Mouse (Mus musculus) lung, embryonic 16.5 days (tissue): Measurements from ENCODE around the gene Ankrd22. TPM values are rescaled to one million over a fixed set of nuclear protein-coding genes. Genes with fewer than 3 reads are reported as not detected.
"Not testable (repeated sequence)": the region's sequence is repeated elsewhere in the genome, so short reads cannot be mapped to it uniquely, and the experiment has no call there.

Experiments
- ATAC-seq: fragments of 200-750 bp; cut with Nextera tagmentation; 2 replicates; pipeline ENCODE4 v1.8.0; 2017; ENCODE audit warnings: low read depth, mild to moderate bottlenecking, moderate library complexity
- H3K27ac ChIP-seq: fragments of 300-500 bp; sonication (generic); 2 replicates; pipeline ENCODE4 v1.5.1; 2014; ENCODE audit warnings: mild to moderate bottlenecking, control low read depth, low read length
- H3K27me3 ChIP-seq: fragments of 300-500 bp; sonication (generic); 2 replicates; pipeline ENCODE4 v1.6.1; 2014; ENCODE audit warnings: low read depth, low read length, mixed read lengths; ENCODE audit not compliant: control insufficient read depth, insufficient read depth
- H3K36me3 ChIP-seq: fragments of 300-500 bp; sonication (generic); 2 replicates; pipeline ENCODE4 v1.6.1; 2014; ENCODE audit warnings: low read length; ENCODE audit not compliant: control insufficient read depth, insufficient read depth
- H3K4me1 ChIP-seq: fragments of 300-500 bp; sonication (generic); replicated peaks from 2 replicates; pipeline ENCODE4 v1.6.1; 2014; ENCODE audit warnings: low read length, mixed read lengths; ENCODE audit not compliant: control insufficient read depth, insufficient read depth
- H3K4me2 ChIP-seq: fragments of 300-500 bp; sonication (generic); 2 replicates; pipeline ENCODE4 v1.6.1; 2014; ENCODE audit warnings: low read depth, low read length, control low read depth
- H3K4me3 ChIP-seq: fragments of 300-500 bp; sonication (generic); 2 replicates; pipeline ENCODE4 v1.5.1; 2014; ENCODE audit warnings: mild to moderate bottlenecking, low read length, control low read depth
- H3K9ac ChIP-seq: fragments of 300-500 bp; sonication (generic); 2 replicates; pipeline ENCODE4 v1.6.1; 2014; ENCODE audit warnings: low read length, control low read depth
- H3K9me3 ChIP-seq: fragments of 300-500 bp; sonication (generic); 2 replicates; pipeline ENCODE4 v1.6.1; 2016; ENCODE audit warnings: low read length; ENCODE audit not compliant: control insufficient read depth
- WGBS: fragments of 180-500 bp; shearing (Covaris S2); extraction: QIAGEN DNeasy Blood & Tissue Kit; methylation state at CpG from one replicate; pipeline ENCODE4 v1.1.7; 2014; 5-methylcytosine and 5-hydroxymethylcytosine counted together
- polyA plus RNA-seq: library from polyadenylated mRNA; unstranded; fragments of >200 nt; fragmentation: Nextera tagmentation; extraction: Ambion mirVana; gene quantifications from 2 replicates; pipeline ENCODE4 v1.2.1, GENCODE M21; 2015

Ankrd22 gene
- 0.14 and 0.15 TPM in 2 replicates for polyA plus RNA-seq

DNA sequence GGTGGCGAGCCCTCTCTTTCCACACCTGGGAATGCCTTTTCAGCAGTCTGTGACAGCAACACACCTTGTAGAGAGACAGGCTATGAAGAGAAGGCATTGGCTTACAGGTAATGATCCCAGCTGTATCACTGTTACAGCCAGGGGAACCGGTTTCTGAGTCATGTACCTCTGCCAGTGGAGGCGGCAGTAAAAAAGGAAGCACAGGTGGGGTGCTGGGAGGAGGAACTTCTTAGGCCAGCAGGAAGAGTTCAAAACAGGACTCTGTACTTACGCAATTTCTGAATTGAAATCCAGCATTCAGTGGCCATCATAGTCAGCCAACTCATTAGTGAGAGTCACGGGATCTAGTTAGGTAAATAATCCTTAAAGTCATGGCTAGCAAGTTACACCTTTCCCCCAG is at the start of gene Ankrd22:
Ankrd22 (minus strand) TSS at position 163 of the 400 bp plus-strand sequence.
- H3K27me3 ChIP-seq, result no peaks in the 10 kb centered on the region
- H3K9ac ChIP-seq, result no peak within 1 kb of the TSS
- WGBS, result 60% methylated on average over 5 of the region's 5 CpGs
- ATAC-seq, result peak; percentile 41
- no peak within 1 kb of the TSS for H3K4me2 ChIP-seq
- no peaks in the 10 kb centered on the region for H3K4me1 ChIP-seq
- H3K36me3 ChIP-seq, result no peaks in the 10 kb centered on the region
- H3K4me3 ChIP-seq, result no peak within 1 kb of the TSS
- no peaks in the 10 kb centered on the region for H3K9me3 ChIP-seq
- no peak within 1 kb of the TSS for H3K27ac ChIP-seq

GRCm38 (mm10) chr19:34214136-34214535 is 48.3 kb upstream of the Ankrd22 start:
- H3K36me3 ChIP-seq, result no peaks in the 10 kb centered on the region
- no peak for ATAC-seq
- no peaks in the 10 kb centered on the region for H3K9me3 ChIP-seq
- H3K4me2 ChIP-seq, result no peak overlapping the region
- H3K4me1 ChIP-seq, result peaks cover 10% of the 10 kb centered on the region
- H3K27ac ChIP-seq, result no peak overlapping the region
- H3K9ac ChIP-seq, result no peak overlapping the region
- no peaks in the 10 kb centered on the region for H3K27me3 ChIP-seq
- WGBS, result 52% methylated on average over 4 of the region's 4 CpGs
- no peak overlapping the region for H3K4me3 ChIP-seq

DNA sequence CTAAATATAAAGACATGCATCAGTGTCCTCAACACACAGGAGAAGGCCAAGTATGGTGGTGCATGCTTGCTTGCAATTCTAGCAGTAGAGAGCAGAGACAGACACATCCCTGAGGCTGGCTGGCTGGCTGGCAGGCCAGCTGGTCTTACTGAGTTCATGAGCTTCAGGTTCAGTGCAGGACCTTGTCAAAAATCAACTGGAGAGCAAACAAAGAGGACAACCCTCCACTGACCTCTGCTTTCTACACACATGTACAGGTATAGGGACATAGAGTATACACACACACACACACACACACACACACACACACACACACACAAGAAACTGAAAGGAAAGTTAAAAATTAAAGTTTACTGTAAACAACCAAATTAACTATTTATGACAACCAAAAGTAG is 47.4 kb upstream of the Ankrd22 start:
- Histone ChIP-seq H3K9me3 (no peaks in the 10 kb centered on the region), H3K9ac (no peak overlapping the region), H3K4me2 (no peak overlapping the region), H3K27ac (no peak overlapping the region), H3K4me1 (peaks cover 10% of the 10 kb centered on the region), H3K27me3 (no peaks in the 10 kb centered on the region), H3K4me3 (no peak overlapping the region), H3K36me3 (no peaks in the 10 kb centered on the region)
- peak; percentile 45; the same call in 1 of the 2 replicates for ATAC-seq

DNA sequence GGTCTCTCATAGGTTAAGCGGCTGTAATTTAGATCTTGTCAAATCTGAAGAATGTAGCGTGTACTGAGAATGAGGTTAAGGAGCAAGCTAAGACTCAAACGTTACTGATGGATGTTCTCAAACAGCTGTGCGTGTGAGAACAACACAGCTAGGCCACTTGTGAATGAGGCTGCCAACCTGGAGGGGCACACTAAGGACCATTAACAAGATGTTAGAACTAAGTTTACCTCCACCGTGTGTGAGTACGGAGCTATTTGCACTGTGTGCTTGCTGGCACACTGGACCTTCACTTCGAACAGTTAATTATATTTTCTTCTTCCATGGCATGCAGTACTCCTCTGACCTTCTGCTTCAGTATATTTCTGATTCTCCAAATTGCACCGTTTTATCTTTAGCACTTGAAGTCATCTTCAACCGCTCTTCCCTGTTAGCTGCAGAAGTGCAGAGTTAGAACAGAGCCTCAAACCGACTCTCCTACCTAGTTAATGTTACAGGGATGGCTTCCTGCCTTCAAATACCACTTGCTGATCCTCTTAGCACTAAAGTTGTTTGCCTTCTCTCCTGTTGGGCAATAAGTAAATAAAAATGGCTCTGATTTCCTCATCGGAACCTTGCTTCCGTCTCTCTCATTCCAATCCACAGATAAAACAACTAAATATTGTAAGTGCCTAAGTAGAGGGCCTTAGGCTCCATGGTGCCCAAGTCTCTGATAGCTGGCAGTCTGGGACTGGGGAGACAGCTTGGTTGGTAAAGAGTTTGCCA is 46.8 kb upstream of the Ankrd22 start:
- Histone ChIP-seq H3K4me2 (peak overlapping the region; percentile 18; the same call in 1 of the 2 replicates), H3K36me3 (no peaks in the 10 kb centered on the region), H3K4me1 (peaks cover 10% of the 10 kb centered on the region), H3K27me3 (no peaks in the 10 kb centered on the region), H3K4me3 (no peak overlapping the region), H3K9me3 (no peaks in the 10 kb centered on the region), H3K9ac (no peak overlapping the region), H3K27ac (no peak overlapping the region)
- ATAC-seq, result peak; percentile 81
- 55% methylated on average over 12 of the region's 12 CpGs for WGBS

- Histone ChIP-seq H3K27ac (no peak overlapping the region), H3K4me2 (no peak overlapping the region), H3K4me3 (no peak overlapping the region), H3K36me3 (no peaks in the 10 kb centered on the region), H3K9me3 (no peaks in the 10 kb centered on the region), H3K27me3 (no peaks in the 10 kb centered on the region), H3K9ac (no peak overlapping the region), H3K4me1 (peaks cover 12% of the 10 kb centered on the region)
- ATAC-seq, result no peak
- WGBS, result 36% methylated on average over 2 of the region's 2 CpGs
These were observed 45.0 kb upstream of the Ankrd22 start for GRCm38 (mm10) chr19:34210841-34211240.

DNA sequence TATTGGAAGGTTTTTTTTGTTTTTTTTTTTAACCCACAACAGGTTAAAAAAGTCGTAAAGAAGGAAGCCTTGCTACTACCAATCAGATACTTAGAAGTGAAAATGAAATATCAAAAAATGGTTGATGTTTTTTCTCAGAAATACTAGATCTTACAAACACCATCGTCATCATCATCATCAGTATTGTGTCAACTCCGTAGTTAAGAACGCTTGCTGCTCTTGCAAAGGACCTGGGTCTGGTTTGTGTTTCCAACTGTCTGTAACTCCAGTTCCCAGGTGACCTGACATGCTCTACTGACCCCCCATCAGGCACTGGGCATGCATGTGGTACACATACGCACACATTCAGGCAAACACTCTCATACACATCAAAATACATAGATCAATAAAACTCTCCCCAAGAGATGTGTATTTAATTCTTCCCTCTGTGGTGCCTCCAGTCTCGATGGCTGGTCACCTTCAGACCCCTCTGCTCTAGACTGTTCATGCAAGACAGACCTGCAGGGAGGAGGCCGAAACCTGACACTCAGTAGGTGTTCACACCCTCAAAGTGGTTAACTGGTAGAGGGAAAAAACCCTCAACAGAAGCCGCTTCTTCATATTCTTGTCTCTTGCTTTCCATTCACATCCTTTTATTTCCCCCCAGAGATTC is 44.2 kb upstream of the Ankrd22 start:
- WGBS, result 81% methylated on average over 8 of the region's 8 CpGs

DNA sequence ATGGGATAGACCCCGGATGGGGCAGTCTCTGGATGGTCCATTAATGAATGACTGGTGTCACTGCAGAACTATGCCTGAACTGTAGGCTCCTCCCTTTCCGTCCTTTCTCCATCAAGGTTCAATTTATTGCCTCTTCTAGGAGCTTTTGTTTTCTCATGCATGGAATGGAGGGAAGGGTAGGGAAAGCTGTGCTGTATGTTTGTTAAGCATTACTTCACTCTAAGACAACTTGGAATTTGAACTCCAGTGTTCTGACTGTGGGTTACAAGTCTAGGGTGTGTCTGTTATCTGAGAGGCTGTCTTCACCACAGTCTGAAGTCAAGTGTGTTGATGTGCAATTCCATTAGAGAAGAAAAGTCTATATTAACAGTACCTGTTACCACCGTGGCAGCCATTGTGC is 43.2 kb upstream of the Ankrd22 start:
- no peaks in the 10 kb centered on the region for H3K9me3 ChIP-seq
- H3K27ac ChIP-seq, result no peak overlapping the region
- H3K9ac ChIP-seq, result no peak overlapping the region
- H3K36me3 ChIP-seq, result no peaks in the 10 kb centered on the region
- H3K4me3 ChIP-seq, result no peak overlapping the region
- peaks cover 12% of the 10 kb centered on the region for H3K4me1 ChIP-seq
- 72% methylated on average over 3 of the region's 3 CpGs for WGBS
- no peaks in the 10 kb centered on the region for H3K27me3 ChIP-seq
- ATAC-seq, result no peak
- H3K4me2 ChIP-seq, result no peak overlapping the region

More for the DNA sequence above, 44.2 kb upstream of the Ankrd22 start:
- no peaks in the 10 kb centered on the region for H3K27me3 ChIP-seq
- H3K27ac ChIP-seq, result no peak overlapping the region
- no peak overlapping the region for H3K4me3 ChIP-seq
- H3K36me3 ChIP-seq, result no peaks in the 10 kb centered on the region
- ATAC-seq, result no peak
- no peaks in the 10 kb centered on the region for H3K9me3 ChIP-seq
- H3K4me1 ChIP-seq, result peaks cover 12% of the 10 kb centered on the region
- no peak overlapping the region for H3K4me2 ChIP-seq
- no peak overlapping the region for H3K9ac ChIP-seq

DNA sequence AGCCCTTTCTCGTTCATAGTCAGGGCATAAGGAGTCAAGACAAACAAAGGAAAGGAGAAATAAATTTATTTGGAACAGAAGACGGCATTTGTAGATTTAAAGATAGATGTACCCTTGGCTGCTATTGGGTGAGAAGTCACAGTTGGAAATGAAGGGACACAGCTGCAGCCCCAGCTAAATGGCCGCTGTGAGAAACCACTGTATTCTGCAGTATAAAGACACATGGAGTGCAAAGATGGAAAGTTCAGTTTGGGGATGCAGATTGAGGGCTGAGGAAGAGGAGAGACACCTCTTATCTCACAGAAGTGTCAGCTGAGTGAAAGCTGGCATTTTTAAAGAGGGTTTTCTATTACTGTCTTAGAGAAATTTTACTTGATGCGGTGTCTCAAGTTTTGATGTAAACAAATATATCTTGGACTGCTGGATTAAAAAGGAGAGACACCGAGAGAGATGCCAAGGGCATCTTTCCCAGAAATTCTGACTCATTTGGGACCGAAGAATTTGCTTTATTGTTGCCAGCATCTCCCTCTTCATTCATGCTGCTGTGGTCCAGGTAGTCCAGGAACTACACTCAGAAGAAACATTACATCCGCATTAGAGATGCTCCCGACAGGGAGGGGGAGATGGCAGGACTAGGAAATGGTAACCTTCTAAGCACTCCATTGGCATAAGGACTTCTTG is 41.0 kb upstream of the Ankrd22 start:
- Histone ChIP-seq H3K4me3 (no peak overlapping the region), H3K27me3 (no peaks in the 10 kb centered on the region), H3K4me2 (no peak overlapping the region), H3K9ac (no peak overlapping the region), H3K4me1 (peaks cover 9% of the 10 kb centered on the region; the same call in 1 of the 2 replicates), H3K36me3 (no peaks in the 10 kb centered on the region), H3K27ac (0 out of 2 replicates have a peak overlapping the region, but pooled peaks have one; percentile 41), H3K9me3 (no peaks in the 10 kb centered on the region)
- 51% methylated on average over 8 of the region's 8 CpGs for WGBS
- peak; percentile 85 for ATAC-seq

DNA sequence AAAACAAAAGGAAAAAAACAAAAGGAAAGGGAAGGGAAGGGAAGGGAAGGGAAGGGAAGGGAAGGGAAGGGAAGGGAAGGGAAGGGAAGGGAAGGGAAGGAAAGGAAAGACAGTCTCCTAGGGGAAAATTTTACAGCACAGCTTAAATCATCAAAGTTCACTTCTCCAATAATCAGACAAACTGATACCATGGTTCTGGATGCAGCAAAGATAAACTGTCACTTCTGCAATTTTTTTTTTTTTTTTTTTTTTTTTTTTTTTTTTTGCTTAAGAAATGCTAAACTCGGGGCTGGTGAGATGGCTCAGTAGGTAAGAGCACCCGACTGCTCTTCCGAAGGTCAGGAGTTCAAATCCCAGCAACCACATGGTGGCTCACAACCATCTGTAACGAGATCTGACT is 40.3 kb upstream of the Ankrd22 start:
- H3K27ac ChIP-seq, H3K27me3 ChIP-seq, H3K4me2 ChIP-seq, H3K4me3 ChIP-seq, ATAC-seq, H3K4me1 ChIP-seq, H3K36me3 ChIP-seq, H3K9me3 ChIP-seq, H3K9ac ChIP-seq: not testable (repeated sequence)
- 75% methylated on average over 3 of the region's 4 CpGs for WGBS
